Mouse (Mus musculus) liver, embryonic 14.5 days (tissue): ENCODE measurements around the gene Dnajb1.

ENCODE experiments used
- CTCF ChIP-seq: IDR thresholded peaks from 2 replicates; pipeline ENCODE4 v1.5.1; 2016; ENCODE audit warnings: antibody characterized with exemption, low read depth, control low read depth
- EP300 ChIP-seq: IDR thresholded peaks from 2 replicates; pipeline ENCODE4 v1.6.1; 2016; ENCODE audit warnings: antibody characterized with exemption, low read depth

GRCm38 (mm10) chr8:83563246-83563645 lies 44.7 kb upstream of the Dnajb1 start:
- TF ChIP-seq CTCF = no peak
- TF ChIP-seq EP300 = no peak
